Mouse (Mus musculus) frontal cortex, postnatal 36 days (tissue): ENCODE measurements around the gene Cyp27a1.

Source experiments
- DNase-seq, 2 experiments: peaks; one replicate each; pipeline ENCODE4 v3.0.0; 2022; ENCODE audit warnings: low spot score in 2 of 2

The Cyp27a1 gene

DNA sequence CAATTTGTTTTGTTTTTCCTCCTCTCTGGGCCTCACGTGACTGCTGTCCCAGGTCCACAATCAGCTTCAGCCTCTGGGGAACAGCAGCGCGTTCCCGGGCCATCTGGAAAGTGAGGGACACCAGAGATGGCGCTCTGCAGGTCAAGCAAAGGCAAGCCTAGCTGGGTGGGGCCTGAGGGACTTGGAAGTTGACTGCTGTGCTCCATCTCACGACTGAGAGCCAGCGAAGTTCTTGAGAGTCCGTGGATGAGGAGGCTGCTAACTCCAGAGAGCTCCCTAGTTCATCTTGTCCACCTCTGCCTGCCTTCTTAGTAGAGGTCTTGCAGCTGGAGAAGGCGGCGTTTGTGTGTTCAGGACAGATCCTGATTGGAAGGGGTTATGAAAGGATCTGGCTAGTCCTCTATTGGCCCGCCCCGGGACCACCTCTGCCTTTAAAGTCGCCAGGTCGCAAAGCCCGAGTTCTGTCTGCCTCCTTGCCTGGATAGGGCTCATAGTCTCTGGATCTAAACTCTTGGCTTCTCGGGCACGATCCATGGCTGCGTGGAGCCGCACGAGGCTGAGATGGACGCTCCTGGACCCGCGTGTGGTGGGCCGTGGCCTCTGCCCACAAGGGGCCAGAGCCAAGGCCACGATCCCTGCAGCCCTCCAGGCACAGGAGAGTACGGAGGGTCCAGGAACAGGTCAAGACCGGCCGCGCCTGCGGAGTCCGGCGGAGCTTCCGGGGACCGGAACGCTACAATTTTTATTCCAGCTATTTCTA, at the start of gene Cyp27a1:
Cyp27a1 (plus strand) TSS at position 476 of the 760 bp plus-strand sequence.
- DNase-seq: peak in 1 of 2 experiments; percentile 9

DNA sequence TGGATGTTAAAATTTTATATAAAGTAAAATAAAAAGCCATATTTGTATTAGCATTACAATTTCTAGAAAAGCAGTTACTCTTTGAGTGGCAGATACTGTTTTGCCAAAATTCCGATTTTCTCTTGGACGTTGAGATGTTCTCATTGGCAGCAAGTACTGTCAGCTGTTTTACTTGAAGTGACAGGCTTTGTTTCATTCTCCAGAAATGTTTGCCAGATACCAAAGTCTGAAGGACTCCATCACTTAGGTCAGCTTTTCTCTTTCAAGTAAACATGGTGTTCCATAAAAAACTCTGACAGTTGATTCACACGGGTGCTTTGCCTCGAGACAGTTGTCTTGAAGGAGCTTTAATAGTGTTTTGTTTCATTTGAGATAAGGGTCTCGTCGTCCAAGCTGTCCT, 48.2 kb upstream of the Cyp27a1 start:
- DNase-seq: no peak

DNA sequence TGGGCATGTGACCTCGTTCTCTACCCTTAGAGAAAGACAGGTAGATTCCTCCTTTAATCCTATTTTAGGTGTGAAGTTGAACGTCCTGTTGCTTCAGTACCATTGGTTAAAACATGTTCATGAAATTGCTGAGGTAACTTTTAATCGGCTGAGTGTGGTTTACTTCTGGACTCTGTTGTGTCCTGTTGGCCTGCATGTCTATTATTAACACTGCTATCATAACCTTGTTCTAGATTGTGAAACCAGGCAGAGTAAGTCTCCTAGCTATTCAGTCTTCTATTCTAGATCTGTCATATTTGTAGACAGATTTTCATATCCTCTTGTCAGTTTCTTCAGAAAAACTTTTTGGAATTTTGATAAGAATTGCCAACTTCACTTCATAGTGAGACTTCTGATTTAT, 45.0 kb upstream of the Cyp27a1 start:
- DNase-seq: no peak

DNA sequence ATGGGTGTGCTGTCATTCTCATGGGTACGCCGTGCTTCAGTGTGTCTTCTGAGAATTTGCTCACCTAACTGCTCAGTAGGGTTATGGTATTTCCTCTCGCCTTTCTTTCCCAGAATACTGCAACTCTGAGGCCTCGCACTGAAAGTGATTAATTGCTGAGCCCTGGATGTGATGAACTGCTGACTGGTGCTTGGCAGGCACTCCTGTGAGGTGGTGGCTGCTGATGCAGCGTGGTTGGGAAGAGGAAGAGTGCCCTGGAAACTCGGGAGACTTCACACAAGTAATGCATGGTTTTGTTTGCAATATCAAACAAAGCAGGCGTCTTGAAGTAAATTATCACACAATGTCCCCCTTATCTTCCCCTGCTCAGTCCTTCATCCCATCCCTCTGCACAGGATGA, 40.6 kb upstream of the Cyp27a1 start:
- no peak for DNase-seq

DNA sequence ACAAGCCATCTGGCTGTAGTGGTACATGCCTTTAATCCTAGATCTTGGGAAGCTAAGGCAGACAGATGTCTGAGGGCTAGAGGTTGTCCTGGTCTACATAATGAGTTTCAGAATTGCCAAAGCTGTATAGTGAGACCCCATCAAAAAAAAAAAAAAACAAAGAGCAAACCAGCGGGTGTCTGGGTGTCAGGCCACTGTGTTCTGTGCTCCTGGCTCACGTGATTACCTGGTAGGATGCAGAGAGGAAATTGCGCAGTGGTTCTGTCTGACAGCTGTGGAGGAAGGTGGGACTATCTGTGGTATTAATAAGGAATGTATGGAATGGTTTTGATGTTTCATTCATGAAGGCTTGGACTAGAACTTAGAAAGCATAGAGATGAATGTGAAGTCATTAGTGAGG, 36.5 kb upstream of the Cyp27a1 start:
- no peak for DNase-seq

DNA sequence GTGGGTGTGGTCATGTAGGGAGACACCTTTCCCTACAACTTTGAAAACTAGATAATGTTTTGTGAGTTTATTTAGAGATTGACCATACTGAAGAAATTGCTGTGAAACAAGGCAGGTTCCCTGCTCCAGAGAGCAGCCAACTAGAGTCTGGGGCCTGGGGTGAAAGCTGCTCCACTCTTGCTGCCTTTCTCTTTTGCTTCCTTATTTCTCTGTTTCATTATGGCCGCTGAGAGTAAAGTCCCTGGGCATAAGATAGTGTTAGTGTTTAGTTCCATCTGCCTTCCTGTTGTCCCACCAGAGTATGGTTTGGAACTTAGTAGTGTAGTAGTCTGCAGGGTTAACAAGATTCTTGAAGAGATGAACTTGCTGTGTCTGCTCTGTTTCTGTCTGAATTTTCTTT, 35.5 kb upstream of the Cyp27a1 start:
- DNase-seq: no peak

DNA sequence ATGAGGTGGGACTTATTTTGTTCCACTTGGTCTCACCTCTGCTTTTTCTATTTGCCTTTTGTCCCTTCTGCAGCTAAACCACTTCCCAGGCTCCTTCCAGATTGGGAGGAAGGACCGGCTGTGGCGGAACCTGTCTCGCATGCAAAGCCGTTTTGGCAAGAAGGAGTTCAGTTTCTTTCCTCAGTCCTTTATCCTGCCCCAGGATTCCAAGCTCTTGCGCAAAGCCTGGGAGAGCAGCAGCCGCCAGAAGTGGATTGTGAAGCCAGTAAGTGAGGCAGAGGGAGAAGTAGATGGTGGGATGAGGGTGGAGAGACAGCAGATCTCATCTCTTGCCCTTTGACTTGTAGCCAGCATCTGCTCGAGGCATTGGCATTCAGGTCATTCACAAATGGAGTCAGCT, 26.2 kb upstream of the Cyp27a1 start:
- DNase-seq: no peak

DNA sequence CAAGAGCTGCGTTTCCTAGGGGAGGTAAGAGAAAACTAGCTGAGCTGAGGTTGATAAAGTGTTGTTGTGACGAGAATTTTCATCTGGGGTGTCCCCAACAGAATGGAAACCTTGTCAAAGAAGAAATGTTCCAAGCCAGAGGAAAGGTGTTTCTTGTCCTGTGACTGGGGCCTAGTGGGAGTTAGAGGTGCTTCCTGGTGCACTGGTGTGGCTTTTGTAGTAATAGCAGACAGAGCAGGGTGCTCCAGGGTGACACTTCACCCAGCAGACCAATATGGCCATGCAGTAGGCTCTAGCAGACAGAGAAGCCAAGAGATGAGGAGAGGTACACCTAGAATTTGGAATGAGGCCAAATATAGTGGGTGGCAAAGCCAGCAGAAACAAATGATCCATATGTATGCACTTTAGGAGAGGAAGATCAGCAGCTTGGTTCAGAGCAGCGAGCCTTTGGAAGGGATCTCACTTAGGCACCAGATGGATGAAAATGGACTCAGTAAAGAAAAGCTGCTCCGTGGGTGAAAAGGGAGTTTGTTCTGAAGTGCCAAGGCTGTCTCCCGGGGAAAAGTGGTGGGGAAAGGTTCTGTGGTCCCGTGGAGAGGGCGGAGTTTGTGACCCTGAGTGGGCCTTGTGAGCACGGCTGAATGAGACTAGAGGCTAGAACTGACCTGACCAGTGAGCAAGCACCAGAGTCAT, 19.3 kb upstream of the Cyp27a1 start:
- no peak for DNase-seq

DNA sequence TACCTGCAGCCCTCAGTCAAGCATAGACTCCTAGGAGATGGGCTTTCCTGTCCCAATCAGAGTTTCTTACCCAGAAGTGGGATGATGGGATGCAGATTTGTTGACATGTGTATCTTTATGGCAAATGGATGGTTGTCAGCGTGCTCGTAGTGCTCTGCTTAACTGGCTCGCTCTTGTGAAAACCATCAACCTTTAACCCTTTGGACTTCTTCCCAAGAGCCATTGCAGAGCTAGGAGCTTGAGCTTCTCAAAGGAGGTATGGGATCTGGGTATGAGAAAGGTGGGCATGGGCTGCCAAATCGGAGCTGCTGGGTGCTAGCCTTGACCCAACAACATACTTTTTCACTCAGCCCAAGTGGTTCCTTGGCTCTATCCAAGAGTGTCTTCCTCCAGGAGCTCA, 17.5 kb upstream of the Cyp27a1 start:
- DNase-seq: no peak

DNA sequence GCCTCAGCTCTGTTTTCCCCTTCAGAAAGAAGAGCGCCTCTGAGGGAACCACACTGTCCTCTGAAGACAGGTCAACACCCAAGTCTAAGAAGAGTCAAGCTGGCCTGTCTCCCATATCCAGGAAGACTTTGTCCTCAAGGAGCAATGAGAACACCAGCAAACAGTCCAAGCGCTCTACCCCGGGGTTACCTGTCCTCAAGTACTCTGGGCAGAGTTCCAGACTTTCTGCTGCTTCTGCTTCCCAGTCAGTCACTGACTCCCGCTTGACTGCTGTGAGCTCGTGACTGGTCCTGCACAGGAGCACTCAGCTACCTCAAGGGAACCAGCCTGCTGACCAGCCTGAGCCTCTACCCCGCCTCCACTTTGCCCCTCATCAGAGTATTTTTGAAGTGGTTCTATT, 16.0 kb upstream of the Cyp27a1 start:
- no peak for DNase-seq

DNA sequence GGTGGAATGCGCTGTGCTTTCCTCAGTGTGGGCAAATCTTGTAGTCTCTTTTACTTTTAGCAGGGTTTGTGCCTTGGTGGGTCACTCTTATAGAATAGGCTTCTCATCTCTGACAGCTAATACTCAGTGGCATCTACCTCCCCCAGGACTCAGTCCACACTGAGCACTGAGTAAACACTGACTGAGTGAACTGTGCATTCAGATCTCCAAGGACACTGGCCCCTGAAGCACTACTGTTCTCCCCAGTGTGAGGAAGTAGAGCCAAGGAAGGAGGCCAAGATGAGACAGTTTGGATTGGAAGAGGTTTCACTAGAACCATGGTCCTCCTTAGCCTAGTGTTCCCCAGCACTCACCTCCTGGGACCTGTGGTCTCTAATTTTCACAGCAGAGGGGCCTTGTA, 15.0 kb upstream of the Cyp27a1 start:
- DNase-seq: no peak

DNA sequence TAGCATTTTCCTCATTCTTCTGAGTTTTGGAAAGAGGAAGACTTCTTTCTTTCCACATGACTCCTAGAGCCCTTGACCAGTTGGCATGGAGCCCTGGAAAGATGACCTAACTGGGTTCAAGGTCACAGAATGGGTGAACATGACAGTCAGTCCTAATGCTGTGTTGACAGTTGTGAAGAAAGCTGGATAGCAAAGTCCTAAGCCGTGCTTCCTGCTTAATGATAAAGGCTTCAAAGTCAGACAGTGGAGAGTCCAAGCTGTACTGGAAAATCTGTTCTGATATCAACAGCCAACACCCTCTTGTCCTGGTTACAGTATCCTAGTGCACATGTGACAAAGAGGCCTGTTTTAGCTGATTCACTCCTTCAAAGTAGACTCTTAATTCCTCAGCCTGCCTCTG, 14.6 kb upstream of the Cyp27a1 start:
- DNase-seq: no peak

DNA sequence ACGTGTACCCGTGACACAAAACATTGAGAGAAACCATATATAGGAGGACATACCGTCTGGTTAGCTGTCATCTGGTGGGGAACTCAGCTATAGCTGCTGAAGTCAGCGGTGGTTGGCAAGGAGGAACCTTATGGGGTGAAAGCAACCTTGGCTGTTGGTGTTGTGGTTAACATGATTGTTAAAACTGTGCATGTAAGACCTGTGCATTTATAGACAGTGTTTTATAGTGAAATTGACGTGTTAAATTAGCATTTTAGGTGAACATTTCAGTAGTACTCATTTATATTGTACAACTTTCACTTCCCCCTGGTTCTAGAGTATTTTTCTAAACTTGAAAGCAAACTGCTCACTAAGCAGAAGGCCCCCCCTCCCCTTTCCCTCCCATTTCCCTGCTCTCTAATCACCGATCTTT, 11.2 kb upstream of the Cyp27a1 start:
- DNase-seq: no peak

DNA sequence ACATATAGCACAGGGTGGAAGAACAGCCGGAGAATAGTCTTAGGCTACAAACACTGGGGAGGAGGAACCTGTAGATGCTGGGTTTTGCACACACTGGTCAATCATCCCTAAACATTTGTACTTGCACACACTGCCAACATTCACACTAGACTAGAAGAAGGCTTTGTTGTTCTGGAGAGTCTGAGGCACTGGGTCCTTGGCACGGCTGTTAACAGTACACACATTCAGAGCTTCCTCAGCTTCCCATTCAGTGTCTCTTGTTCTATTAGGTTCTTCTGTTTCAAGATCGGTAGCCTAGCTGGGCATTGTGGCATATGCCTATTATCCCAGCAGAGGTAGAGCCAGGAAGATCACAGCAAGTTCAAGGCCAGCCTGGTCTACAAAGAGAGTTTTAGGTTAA, 9.2 kb upstream of the Cyp27a1 start:
- DNase-seq: no peak

DNA sequence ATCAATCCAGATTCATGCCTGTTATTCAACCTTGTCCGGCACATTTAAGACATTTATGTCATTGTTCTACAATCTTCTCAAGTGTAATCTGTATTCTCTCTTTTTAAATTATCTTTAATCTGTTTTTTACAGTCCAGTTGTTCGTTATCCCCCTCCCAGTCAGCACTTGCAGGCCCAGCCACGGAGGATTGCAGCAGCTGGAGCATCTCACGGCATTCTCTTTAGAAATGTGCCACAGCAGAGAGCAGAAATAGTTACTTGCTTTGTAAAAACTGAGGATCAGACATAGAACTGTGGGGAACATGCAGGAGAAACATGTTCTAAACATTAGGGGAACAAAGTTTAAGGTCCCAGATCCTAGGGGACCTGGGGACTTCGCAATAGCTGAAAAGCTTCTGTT, 8.4 kb upstream of the Cyp27a1 start:
- DNase-seq: no peak

DNA sequence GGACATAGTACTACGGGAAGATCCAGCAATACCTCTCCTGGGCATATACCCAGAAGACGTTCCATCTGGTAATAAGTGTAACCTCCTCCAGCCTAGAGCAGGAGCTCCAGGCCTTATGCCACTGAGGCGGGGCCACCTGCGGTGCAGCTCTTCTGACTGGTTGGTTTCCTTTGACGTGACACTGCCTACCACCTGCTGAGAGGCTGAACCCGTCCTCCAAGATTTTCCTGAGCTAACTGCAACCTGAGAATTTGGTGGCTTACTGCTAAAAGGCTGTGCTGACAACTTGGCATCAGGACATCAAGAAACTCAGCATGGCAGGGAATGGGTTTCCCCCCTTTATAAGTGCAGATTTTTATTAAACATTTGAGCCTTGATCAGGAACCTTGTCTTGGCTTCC, 3.8 kb upstream of the Cyp27a1 start:
- DNase-seq: no peak

DNA sequence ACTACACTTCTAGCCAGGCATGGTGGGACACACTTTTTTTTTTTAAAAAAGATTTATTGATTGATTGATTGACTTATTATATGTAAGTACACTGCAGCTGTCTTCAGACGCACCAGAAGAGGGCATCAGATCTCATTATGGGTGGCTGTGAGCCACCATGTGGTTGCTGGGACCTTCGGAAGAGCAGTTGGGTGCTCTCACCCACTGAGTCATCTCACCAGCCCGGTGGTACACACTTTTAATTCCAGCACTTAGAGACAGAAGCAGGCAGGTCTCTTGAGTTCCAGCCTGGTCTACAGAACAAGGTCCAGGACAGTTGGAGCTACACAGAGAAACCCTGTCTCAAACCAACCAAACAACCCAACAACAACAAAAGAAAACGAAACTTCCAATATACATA, 1.3 kb upstream of the Cyp27a1 start:
- DNase-seq: no peak

DNA sequence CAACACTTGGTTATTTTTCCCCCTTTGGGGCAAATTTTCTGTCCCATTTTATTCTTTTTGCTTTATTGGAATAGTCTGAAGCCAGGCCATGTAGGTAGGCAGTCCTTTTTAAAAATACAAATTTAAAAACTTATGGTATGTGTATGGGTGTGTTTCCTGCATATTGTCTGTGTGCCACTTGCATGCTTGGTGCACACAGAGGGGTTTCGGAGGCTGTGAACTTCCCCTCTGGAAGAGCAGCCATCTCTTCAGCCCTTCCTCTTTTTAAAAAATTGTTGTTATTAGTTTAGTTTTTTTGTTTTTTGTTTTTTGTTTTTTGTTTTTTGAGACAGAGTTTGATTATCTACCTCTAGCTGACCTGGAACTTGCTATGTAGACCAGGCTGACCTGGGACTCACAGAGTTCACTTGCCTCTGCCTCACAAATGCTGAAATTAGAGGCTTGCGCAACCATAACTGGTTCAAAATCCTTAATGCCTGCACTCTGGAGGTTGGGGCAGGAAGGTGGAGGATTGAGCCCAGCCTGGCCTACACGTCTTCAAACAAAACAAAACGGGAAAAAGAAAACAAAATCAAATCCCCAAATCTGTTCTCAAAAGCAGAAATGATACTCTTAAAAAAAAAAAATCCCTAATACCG, 794 bp upstream of the Cyp27a1 start:
- DNase-seq: no peak

DNA sequence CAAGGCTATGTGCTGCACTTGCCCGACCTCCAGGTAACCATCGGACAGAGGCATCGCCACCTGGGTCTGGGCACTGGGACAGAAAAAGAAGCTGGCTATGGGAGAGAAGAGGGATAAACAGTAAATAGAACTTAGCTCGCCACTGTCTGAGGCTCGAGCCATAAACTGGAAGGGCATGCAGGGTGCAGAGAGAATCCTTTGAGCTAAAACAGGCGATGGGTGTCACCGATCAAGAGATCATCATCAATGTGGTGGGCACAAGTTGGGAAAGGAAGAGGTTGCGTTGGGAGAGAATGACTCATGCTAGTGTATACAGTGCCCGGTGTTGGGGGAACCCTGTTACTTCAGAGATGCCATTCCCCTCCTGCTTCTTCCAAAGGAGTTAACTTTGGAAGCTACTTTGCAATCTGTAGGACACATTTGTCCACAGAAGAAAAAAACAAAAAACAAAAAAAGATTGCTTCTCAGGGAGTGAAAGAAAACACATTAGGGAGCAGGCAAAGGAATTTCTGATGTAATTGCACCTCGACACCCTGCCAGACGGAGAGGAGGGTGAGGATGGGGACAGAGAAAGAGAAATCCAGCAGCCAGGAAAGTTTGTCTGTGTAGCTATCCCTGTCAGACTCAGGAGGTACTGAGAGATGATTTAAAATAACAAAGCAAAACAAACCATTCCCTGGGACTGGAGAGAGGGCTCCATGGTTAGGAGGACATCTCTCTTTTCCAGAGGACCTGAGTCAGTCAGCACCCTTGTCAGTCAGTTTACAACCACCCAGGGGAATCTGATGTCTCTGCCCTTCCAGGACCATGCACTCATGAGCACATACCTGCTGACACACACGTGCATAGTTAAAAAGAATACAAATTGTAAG, 721 bp downstream of the Cyp27a1 start:
- no peak for DNase-seq

DNA sequence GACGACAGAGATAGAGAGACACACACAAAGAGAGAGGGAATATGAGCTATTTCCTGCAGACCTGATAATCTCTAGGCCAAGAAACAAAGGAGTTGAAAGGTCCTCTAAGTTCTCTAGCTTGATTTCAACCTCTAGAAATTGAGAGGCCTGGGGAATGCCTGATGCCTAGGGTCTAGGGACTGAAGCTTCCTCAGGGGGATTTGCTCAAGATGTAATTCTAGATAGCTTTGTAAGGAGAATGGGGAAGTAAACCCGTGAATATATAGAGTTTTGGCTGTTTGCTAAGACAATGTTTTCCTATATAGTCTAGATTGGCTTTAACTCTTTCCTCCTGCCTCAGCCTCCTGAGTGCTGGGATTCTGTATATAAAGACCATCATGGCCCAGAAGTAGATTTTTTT, 1.6 kb downstream of the Cyp27a1 start:
- no peak for DNase-seq

DNA sequence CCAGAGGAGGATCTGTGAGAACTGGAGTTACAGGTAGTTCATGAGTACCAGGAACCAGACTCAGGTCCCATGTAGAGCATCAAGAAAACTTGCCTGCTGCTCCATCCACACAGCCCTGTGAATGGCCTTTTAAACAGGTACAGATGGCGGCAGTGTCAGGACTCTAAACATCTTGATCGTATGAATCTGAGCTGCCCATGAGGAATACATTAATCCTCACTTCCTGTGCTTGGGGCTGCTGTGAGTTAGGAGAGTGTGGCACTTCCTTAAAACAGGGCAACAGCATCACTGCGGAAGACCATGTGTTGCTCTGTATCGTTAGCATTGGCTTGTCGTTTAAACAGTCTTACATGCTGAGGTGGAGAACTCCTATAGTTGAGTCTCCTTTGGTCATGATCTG, 2.1 kb downstream of the Cyp27a1 start:
- no peak for DNase-seq

DNA sequence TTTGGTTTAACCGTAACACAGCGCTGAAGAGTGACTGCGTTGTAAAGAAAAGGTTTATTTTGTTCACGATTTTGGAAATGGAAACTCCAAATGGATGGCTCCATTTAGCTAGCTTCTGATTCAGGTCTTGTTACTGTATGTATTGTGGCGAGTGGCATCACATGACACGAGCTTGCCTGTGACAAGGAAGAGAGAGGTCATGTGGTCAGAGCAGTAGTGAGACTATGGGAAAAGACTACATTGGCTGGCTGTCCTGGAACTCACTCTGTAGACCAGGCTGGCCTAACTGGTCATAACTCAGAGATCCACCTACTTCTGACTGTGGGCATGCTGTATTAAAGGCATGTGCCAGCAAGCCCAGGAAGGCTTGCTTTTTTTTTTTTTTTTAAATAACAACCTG, 2.5 kb downstream of the Cyp27a1 start:
- DNase-seq: no peak
